Mouse (Mus musculus) skeletal muscle tissue, adult 2 months (tissue): ENCODE measurements around the gene Chrm2.

Source experiments
- DNase-seq: peaks from one replicate; pipeline ENCODE4 v3.0.0-alpha.2; 2012; ENCODE audit warnings: low read depth, low spot score

Chrm2 gene

DNA sequence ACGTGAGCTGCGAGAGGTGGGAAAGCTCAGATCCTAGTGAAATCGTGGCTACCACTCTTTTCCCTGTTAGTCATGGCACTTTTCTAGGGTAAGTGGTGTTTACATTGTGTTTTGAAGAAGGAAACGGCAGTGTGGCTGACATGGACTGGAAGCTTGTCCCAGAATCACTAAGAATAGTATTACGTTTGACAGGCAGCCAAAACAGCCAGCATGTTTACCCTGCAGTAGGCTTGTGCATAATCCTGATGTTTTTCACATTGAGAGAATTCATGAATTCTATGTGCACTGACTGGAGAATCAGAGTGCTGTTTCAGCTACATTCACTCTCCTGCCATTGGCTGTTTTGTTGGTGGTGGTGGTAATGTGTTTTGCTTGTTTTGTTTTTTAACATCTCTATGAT lies 129.4 kb downstream of the Chrm2 start:
- no peak for DNase-seq

DNA sequence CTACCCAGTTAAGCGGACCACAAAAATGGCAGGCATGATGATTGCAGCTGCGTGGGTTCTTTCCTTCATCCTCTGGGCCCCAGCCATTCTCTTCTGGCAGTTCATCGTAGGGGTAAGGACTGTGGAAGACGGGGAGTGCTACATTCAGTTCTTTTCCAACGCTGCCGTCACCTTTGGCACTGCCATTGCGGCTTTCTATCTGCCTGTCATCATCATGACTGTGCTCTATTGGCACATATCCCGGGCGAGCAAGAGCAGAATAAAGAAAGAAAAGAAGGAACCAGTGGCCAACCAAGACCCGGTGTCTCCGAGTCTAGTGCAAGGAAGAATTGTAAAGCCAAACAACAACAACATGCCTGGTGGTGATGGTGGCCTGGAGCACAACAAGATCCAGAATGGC lies 135.7 kb downstream of the Chrm2 start:
- no peak for DNase-seq

GRCm38 (mm10) chr6:36528509-36528908 lies 140.6 kb downstream of the Chrm2 start:
- no peak for DNase-seq

DNA sequence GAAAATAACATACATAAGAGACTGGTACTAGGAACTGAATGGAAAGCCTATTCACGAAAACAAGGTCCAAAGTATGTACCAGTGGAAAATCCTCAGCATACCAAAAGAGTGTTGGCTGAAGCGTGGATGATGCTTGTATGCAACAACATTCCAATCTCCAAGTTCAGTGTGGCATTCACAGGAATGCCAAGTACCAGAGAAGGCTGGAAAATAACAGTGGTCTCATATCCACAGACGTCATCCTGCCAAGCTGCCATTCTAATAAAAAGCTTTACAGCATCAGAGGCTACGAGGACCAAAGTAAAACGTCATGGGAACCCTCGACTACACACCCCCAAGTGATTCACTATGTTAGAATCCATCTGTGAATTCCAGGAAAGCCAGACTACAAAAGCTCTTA lies 153.4 kb downstream of the Chrm2 start:
- no peak for DNase-seq

DNA sequence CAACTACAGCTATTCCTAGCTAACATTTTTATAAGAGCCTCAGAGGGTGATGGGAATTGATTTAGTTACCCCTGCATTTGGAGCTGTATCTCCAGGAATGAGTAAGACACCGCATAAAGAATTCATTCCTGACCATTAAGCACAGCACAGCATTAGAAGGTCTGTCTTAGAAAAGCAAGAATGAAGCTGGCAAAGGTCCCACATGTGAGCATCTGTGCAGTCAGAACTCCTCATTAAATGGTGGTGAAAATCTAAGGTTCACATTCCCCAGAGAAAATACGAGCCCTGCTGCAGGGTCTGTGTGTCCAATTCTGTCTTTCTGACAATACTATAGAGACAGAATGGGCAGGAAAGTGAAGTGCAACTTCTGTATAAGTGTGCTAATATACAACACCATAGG lies 179.0 kb downstream of the Chrm2 start:
- DNase-seq, result no peak
